ENCODE assay signal across 10 mouse cellular contexts in the genomic region with DNA sequence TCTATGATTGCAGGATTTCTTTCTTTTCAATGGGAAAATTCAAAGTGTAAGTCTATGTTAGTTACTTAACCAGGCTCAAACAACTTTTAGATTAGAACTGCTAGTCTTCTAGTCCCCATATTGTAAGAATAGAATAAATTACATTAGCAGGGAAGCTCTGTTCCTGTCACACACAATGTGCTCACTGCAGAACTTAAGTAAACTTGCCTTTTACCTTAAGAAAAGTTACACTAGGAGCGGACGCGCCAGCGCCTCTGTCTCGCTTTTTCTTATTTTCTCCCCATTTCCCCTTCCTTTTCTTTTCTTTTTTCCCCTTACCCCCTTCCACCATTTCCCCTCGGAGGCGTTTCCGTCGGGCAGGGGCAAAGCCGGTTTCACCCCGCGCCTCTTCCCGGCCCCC. TPM values are rescaled to one million over a fixed set of nuclear protein-coding genes. Genes with fewer than 3 reads are reported as not detected.
DNase-seq lines count a peak whose midpoint lies in the region; ATAC-seq lines count a peak whose summit lies in the region.
"Had no signal": no experiment of that assay in that cellular context is flagged by ENCODE, and none has a peak within 500 bp of the region (broad histone marks: within the 10 kb centered on the region; RNA-seq: fewer than 3 reads in every experiment).

No protein-coding gene starts in this region.

- H3K36me3 ChIP-seq in heart, embryonic 14.5 days (ENCODE audit: control insufficient read depth, insufficient read depth, low read length), result no peaks in the 10 kb centered on the region
- H3K36me3 ChIP-seq in embryonic facial prominence, embryonic 11.5 days (replicated peaks; ENCODE audit: control insufficient read depth, insufficient read depth, low read depth, low read length), result no peaks in the 10 kb centered on the region
- H3K36me3 ChIP-seq in intestine, embryonic 14.5 days (ENCODE audit: control insufficient read depth, insufficient read depth, low read length), result no peaks in the 10 kb centered on the region
- no peaks in the 10 kb centered on the region for H3K36me3 ChIP-seq in midbrain, embryonic 15.5 days (replicated peaks)

- no peak for DNase-seq in heart, postnatal 10 days
- no peak for DNase-seq in embryonic facial prominence, embryonic 11.5 days (ENCODE audit: low spot score)
- DNase-seq in intestine, embryonic 14.5 days (ENCODE audit: low spot score), result no peak
- DNase-seq in thymus, postnatal 14 days, result no peak
- DNase-seq in frontal cortex, postnatal 25 days (ENCODE audit: low spot score in 2 of 2), result no peak
- DNase-seq: adrenal gland, adult 8-10 months; kidney, postnatal 14 days had no signal

- H3K9me3 ChIP-seq in heart, embryonic 14.5 days (ENCODE audit: control insufficient read depth, low read length), result no peaks in the 10 kb centered on the region
- no peaks in the 10 kb centered on the region for H3K9me3 ChIP-seq in embryonic facial prominence, embryonic 11.5 days (replicated peaks; ENCODE audit: control insufficient read depth, low read length)
- H3K9me3 ChIP-seq in intestine, embryonic 14.5 days (ENCODE audit: control insufficient read depth, low read length), result no peaks in the 10 kb centered on the region
- no peaks in the 10 kb centered on the region for H3K9me3 ChIP-seq in midbrain, embryonic 15.5 days

- peak overlapping the region; percentile 74 for H3K4me2 ChIP-seq in heart, embryonic 14.5 days (ENCODE audit: low read length)
- H3K4me2 ChIP-seq in embryonic facial prominence, embryonic 11.5 days (ENCODE audit: low read depth, low read length), result peak overlapping the region; percentile 68
- peak overlapping the region; percentile 56 for H3K4me2 ChIP-seq in intestine, embryonic 14.5 days (ENCODE audit: low read length)
- peak overlapping the region; percentile 48 for H3K4me2 ChIP-seq in midbrain, embryonic 15.5 days

- intact Hi-C loops in heart, postnatal 10 days (cut with DNase I), result no loop called here

- peaks cover 14% of the 10 kb centered on the region for H3K27me3 ChIP-seq in heart, embryonic 14.5 days (ENCODE audit: control insufficient read depth, insufficient read depth, low read length)
- peaks cover 4% of the 10 kb centered on the region for H3K27me3 ChIP-seq in embryonic facial prominence, embryonic 11.5 days (ENCODE audit: control insufficient read depth, insufficient read depth, low read length)
- peaks cover 13% of the 10 kb centered on the region for H3K27me3 ChIP-seq in intestine, embryonic 14.5 days (replicated peaks; ENCODE audit: control insufficient read depth, insufficient read depth, low read length)
- peaks cover 21% of the 10 kb centered on the region for H3K27me3 ChIP-seq in midbrain, embryonic 15.5 days (replicated peaks)

- WGBS in heart, embryonic 14.5 days, result 9% methylated on average over 13 of the region's 13 CpGs
- WGBS in embryonic facial prominence, embryonic 11.5 days, result 4% methylated on average over 13 of the region's 13 CpGs
- 5% methylated on average over 13 of the region's 13 CpGs for WGBS in intestine, embryonic 14.5 days
- WGBS in midbrain, embryonic 15.5 days, result 6% methylated on average over 13 of the region's 13 CpGs

- H3K4me1 ChIP-seq in heart, embryonic 14.5 days (ENCODE audit: control insufficient read depth in 2 of 2, insufficient read depth in 2 of 2, low read length in 2 of 2), result peaks cover 0 to 2% of the 10 kb centered on the region in 2 experiments; a peak in 1 of 4 replicates
- no peaks in the 10 kb centered on the region for H3K4me1 ChIP-seq in embryonic facial prominence, embryonic 11.5 days (ENCODE audit: control insufficient read depth, insufficient read depth, low read length)
- H3K4me1 ChIP-seq in intestine, embryonic 14.5 days (replicated peaks; ENCODE audit: control insufficient read depth, insufficient read depth, low read length), result no peaks in the 10 kb centered on the region
- H3K4me1 ChIP-seq in midbrain, embryonic 15.5 days, result no peaks in the 10 kb centered on the region

- no peak for ATAC-seq in heart, embryonic 14.5 days (ENCODE audit: insufficient number of reproducible peaks, insufficient read depth, low FRiP score, low read depth)
- ATAC-seq in embryonic facial prominence, embryonic 11.5 days (replicated peaks; ENCODE audit: insufficient number of reproducible peaks, low FRiP score, low TSS enrichment, low read depth), result no peak
- ATAC-seq in intestine, embryonic 14.5 days (replicated peaks; ENCODE audit: low FRiP score, low TSS enrichment, low read depth), result no peak
- no peak for ATAC-seq in midbrain, embryonic 15.5 days (replicated peaks)
- no peak for ATAC-seq in inflammation-experienced regulatory T-cells, adult 6 months

- peak overlapping the region; percentile 61 for H3K9ac ChIP-seq in heart, embryonic 14.5 days (ENCODE audit: low read length)
- H3K9ac ChIP-seq in embryonic facial prominence, embryonic 11.5 days (replicated peaks; ENCODE audit: low read length), result peak overlapping the region; percentile 39; the same call in 1 of the 2 replicates
- peak overlapping the region; percentile 16; the same call in 1 of the 2 replicates for H3K9ac ChIP-seq in intestine, embryonic 14.5 days (ENCODE audit: low read length)
- no peak overlapping the region for H3K9ac ChIP-seq in midbrain, embryonic 15.5 days

- H3K27ac ChIP-seq in heart, embryonic 14.5 days (replicated peaks in 1 of 2; ENCODE audit: control insufficient read depth in 1 of 2, insufficient read depth in 1 of 2, low read depth in 2 of 2, low read length in 2 of 2), result no peak overlapping the region
- no peak overlapping the region for H3K27ac ChIP-seq in embryonic facial prominence, embryonic 11.5 days (replicated peaks; ENCODE audit: low read depth, low read length)
- H3K27ac ChIP-seq in intestine, embryonic 14.5 days (ENCODE audit: low read depth), result no peak overlapping the region
- H3K27ac ChIP-seq in midbrain, embryonic 15.5 days, result no peak overlapping the region

- H3K4me3 ChIP-seq in heart, embryonic 14.5 days (ENCODE audit: control insufficient read depth in 1 of 2, insufficient read depth in 1 of 2, low read depth in 1 of 2, low read length in 2 of 2), result peak overlapping the region; percentile 39 to 41
- peak overlapping the region; percentile 33 for H3K4me3 ChIP-seq in embryonic facial prominence, embryonic 11.5 days (ENCODE audit: low read depth, low read length)
- peak overlapping the region; percentile 34 for H3K4me3 ChIP-seq in intestine, embryonic 14.5 days (ENCODE audit: low read depth, low read length)
- H3K4me3 ChIP-seq in midbrain, embryonic 15.5 days, result peak overlapping the region; percentile 31

RNA-seq across cellular contexts. Expression of gene Zmym2, which starts 21.8 kb away (rescaled TPM):
- polyA plus RNA-seq in heart, embryonic 14.5 days (2014; fragmentation: Nextera tagmentation; extraction: Ambion mirVana), result 28.3 and 30.2 TPM in 2 replicates
- 10 to 100 TPM; 44.0 to 57.3 TPM for total RNA-seq in heart, postnatal 10 days (2021)
- 63.0 and 65.3 TPM in 2 replicates for polyA plus RNA-seq in embryonic facial prominence, embryonic 11.5 days (2014; fragmentation: Nextera tagmentation; extraction: Ambion mirVana)
- 37.6 and 45.9 TPM in 2 replicates for polyA plus RNA-seq in intestine, embryonic 14.5 days (2014; fragmentation: Nextera tagmentation; extraction: Ambion mirVana)
- polyA plus RNA-seq in midbrain, embryonic 15.5 days (2015; fragmentation: Nextera tagmentation; extraction: Ambion mirVana), result 61.4 and 65.0 TPM in 2 replicates
- 10 to 100 TPM; 35.1 to 67.2 (median 57.1) TPM for polyA plus RNA-seq in inflammation-experienced regulatory T-cells, adult 6 months (2017; shearing (Covaris generic))

RNA-seq across cellular contexts. Expression of gene Zmym5, which starts 53.1 kb away (rescaled TPM):
- polyA plus RNA-seq in heart, embryonic 14.5 days (2014; fragmentation: Nextera tagmentation; extraction: Ambion mirVana), result 14.3 and 16.4 TPM in 2 replicates
- 10 to 100 TPM; 23.8 to 26.5 TPM for total RNA-seq in heart, postnatal 10 days (2021)
- polyA plus RNA-seq in embryonic facial prominence, embryonic 11.5 days (2014; fragmentation: Nextera tagmentation; extraction: Ambion mirVana), result 24.2 and 26.2 TPM in 2 replicates
- 18.2 and 22.6 TPM in 2 replicates for polyA plus RNA-seq in intestine, embryonic 14.5 days (2014; fragmentation: Nextera tagmentation; extraction: Ambion mirVana)
- polyA plus RNA-seq in midbrain, embryonic 15.5 days (2015; fragmentation: Nextera tagmentation; extraction: Ambion mirVana), result 30.9 and 35.8 TPM in 2 replicates
- polyA plus RNA-seq in inflammation-experienced regulatory T-cells, adult 6 months (2017; shearing (Covaris generic)), result 10 to 100 TPM; 47.0 to 64.4 (median 50.1) TPM
